Mouse (Mus musculus): ENCODE data around the gene Dnajb5. TPM values are rescaled to one million over a fixed set of nuclear protein-coding genes. Genes with fewer than 3 reads are reported as not detected.

The Dnajb5 gene
- polyA plus RNA-seq (2021; fragmentation: Nextera tagmentation) = 27.5 and 37.2 TPM in 2 replicates
- long read RNA-seq, experiment 1, full-length matches to known transcripts = 6 of 23 reads
- long read RNA-seq, experiment 1, partial matches to known transcripts = 2 of 23 reads
- long read RNA-seq, experiment 1, other reads (novel, unspliced or antisense) = 15 of 23 reads
- long read RNA-seq, experiment 2, transcript Dnajb5-203 (4 exons, 3,093 nt) = major isoform, 5 of 44 reads
- long read RNA-seq, experiment 2, partial matches to known transcripts = 15 of 44 reads
- long read RNA-seq, experiment 2, other reads (novel, unspliced or antisense) = 19 of 44 reads

DNA sequence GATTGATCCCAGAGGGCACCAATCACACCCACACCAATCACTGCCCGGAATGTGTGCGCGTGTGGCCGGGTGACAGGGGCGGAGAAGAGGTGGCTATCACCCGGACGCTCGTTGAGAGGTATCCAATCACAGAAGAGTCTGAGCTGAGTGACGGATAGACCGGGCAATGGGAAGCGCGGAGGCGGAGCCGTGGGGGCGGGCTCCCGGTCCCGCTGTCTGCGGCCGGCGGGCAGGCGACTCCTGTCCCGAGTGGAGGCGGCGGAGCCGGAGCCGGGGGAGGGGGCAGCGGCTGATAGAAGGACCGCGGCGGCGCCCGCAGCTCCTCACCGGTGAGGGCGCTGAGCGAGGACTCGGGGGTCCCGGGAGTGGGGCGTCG is at the start of gene Dnajb5:
Gene Dnajb5, plus strand, starts transcription at position 139 of the 376 bp plus-strand sequence.

DNA sequence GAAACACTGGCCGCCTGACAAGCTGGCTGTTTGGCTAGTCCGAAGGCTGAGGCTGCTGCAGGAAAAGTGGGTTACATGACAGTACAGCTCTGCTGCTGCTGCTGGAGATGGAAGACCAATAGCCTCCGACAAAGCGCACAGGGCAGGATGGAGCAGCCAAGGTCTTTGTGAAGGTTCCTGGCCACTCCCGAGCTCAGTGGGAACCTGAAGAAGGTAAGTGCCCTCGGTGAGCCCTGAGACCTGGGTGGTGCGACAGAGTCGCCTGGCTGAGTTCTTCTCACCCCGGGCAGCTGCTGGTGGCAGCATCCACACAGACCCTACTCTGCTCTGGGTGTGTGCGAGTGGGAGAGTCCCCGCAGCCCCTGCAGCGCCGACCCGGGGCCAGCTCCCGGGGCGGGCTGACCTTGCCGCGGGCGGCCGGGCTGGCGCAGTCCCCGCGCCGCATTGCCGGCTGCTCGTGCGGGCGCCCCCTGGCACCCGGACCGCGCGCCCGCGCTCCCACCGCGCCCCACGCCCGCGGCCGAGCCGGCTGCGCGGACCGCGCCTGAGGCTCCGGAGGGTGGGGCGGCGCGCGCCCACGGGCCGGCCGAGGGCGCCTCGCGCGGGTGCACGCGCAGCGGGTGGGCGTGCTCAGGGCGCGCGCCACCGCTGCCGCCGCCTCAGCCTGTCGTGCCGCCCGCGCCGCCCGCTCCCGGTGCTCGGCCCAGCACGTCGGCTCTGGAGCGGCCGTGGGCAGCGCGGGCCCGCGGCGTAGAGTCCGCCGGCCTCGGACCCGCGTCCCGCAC is 32.8 kb upstream of the Dnajb5 start, which contains the start of gene Phf24:
Gene Phf24, plus strand, starts transcription at position 44 of the 785 bp plus-strand sequence.

DNA sequence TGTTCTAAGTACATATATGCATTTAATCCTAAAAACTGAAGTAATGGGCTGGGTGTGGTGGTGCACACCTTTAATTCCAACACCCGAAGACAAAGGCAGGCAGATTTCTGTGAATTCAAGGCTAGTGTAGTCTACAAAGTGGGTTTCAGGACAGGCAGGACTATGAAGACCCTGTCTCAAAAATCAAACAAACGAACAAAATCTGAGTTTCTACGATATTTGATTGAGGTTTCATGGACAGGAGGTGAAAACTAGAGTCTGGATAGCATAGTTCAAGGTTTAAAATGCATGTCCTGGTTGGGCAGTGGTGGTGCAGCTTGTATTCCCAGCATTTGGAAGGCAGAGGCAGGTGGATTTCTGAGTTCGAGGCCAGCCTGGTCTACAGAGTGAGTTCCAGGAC is 19.7 kb downstream of the Dnajb5 start, which contains the start of gene 1700022I11Rik:
Gene 1700022I11Rik, plus strand, starts transcription at position 301 of the 400 bp plus-strand sequence.

DNA sequence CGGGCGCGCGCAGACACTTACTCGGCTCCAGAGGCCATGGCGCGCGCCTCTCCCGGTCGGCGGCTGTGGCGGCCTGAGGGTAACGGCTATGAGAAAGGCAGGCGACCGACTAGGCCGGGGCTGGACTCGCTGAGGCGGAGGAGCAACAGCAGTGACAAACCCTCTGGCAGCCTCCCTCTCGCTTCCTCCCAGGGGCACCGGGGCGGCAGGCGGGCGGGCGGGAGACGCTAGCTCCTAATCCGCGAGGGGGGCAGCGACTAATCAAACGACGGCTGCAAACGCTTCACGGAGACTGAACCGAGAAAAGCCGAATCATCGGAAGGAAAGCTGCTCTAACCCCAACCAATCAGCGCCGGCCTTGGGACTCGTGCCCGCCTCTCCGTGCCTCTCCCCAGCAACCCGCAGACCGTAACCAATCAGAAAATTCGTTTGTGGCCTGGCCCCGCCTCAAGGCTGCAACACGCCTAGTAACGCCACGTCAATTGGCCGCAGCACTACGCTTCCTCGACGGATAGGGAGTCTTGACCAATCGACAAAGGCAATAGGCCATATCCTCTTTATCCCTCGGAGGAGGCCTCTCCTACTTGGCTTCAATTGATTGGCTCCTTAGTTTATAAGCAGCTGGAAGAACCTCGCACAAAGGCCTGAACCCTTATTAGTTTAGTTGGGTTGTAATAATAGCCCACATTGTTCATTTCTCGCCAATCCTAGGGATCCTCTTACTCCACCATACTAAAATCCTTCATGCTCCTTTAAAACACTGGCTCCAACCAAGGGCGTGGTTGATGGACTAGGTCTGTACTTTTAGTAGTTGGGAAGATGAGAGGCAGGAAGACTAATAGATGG is 50.8 kb downstream of the Dnajb5 start, which contains the start of gene Vcp:
Gene Vcp, minus strand, starts transcription at position 367 of the 846 bp plus-strand sequence.

Other genes with a start within 250 kb of the Dnajb5 start
- gene 4930578G10Rik, start 214.3 kb upstream of the Dnajb5 start, polyA plus RNA-seq (2021; fragmentation: Nextera tagmentation) = not detected in 2 replicates
- 1.3 and 1.5 TPM in 2 replicates for gene Ccl19, start 193.2 kb upstream of the Dnajb5 start, polyA plus RNA-seq (2021; fragmentation: Nextera tagmentation)
- 0.19 and 0.38 TPM in 2 replicates for gene Ccl21a, start 175.8 kb upstream of the Dnajb5 start, polyA plus RNA-seq (2021; fragmentation: Nextera tagmentation)
- gene Fam205a1, start 95.9 kb upstream of the Dnajb5 start, polyA plus RNA-seq (2021; fragmentation: Nextera tagmentation) = 0.04 TPM in 1 of 2 replicates, not detected in the other
- 0.64 TPM in 2 replicates for gene Gm12394, start 93.0 kb upstream of the Dnajb5 start, polyA plus RNA-seq (2021; fragmentation: Nextera tagmentation)
- 1.2 and 1.3 TPM in 2 replicates for gene Fam205c, start 75.6 kb upstream of the Dnajb5 start, polyA plus RNA-seq (2021; fragmentation: Nextera tagmentation)
- 32.3 and 41.2 TPM in 2 replicates for gene Phf24, start 33.2 kb upstream of the Dnajb5 start, polyA plus RNA-seq (2021; fragmentation: Nextera tagmentation)
- 0.15 and 0.26 TPM in 2 replicates for gene 1700022I11Rik, start 19.8 kb downstream of the Dnajb5 start, polyA plus RNA-seq (2021; fragmentation: Nextera tagmentation)
- 183 and 188 TPM in 2 replicates for gene Vcp, start 50.7 kb downstream of the Dnajb5 start, polyA plus RNA-seq (2021; fragmentation: Nextera tagmentation)
- 4.7 TPM in 2 replicates for gene Fancg, start 60.7 kb downstream of the Dnajb5 start, polyA plus RNA-seq (2021; fragmentation: Nextera tagmentation)
- 9.8 and 10.1 TPM in 2 replicates for gene Pigo, start 76.0 kb downstream of the Dnajb5 start, polyA plus RNA-seq (2021; fragmentation: Nextera tagmentation)
- gene Stoml2, start 81.9 kb downstream of the Dnajb5 start, polyA plus RNA-seq (2021; fragmentation: Nextera tagmentation) = 199 and 209 TPM in 2 replicates
- gene Fam214b, start 96.4 kb downstream of the Dnajb5 start, polyA plus RNA-seq (2021; fragmentation: Nextera tagmentation) = 7.3 and 9.2 TPM in 2 replicates
- 3.1 and 4.2 TPM in 2 replicates for gene Unc13b, start 109.1 kb downstream of the Dnajb5 start, polyA plus RNA-seq (2021; fragmentation: Nextera tagmentation)